Mouse (Mus musculus): ENCODE data around the gene Pigk. TPM values are rescaled to one million over a fixed set of nuclear protein-coding genes. Genes with fewer than 3 reads are reported as not detected.

The Pigk gene
- polyA plus RNA-seq, 1 experiment = 73.2 TPM

- H3K4me3 ChIP-seq (ENCODE audit: insufficient read depth, low read length) = no peak overlapping the region
- no peak overlapping the region for H3K27ac ChIP-seq (ENCODE audit: insufficient read depth, low read length)
- no peaks in the 10 kb centered on the region for H3K4me1 ChIP-seq (ENCODE audit: control insufficient read depth, insufficient read depth, low read length)
- TF ChIP-seq CTCF (IDR thresholded peaks at IDR 0.05; ENCODE audit: borderline replicate concordance, insufficient read depth, low read length) = no peak
- TF ChIP-seq POLR2A (IDR thresholded peaks at IDR 0.05; ENCODE audit: low read depth, low read length) = no peak
Observed at GRCm38 (mm10) chr3:152990787-152991186, 276.9 kb downstream of the Pigk start.

GRCm38 (mm10) chr3:152993608-152994007 lies 279.7 kb downstream of the Pigk start:
- Histone ChIP-seq H3K4me1 (ENCODE audit: control insufficient read depth, insufficient read depth, low read length) (no peaks in the 10 kb centered on the region), H3K27ac (ENCODE audit: insufficient read depth, low read length) (no peak overlapping the region), H3K4me3 (ENCODE audit: insufficient read depth, low read length) (no peak overlapping the region)
- TF ChIP-seq POLR2A (IDR thresholded peaks at IDR 0.05; ENCODE audit: low read depth, low read length) (no peak), CTCF (IDR thresholded peaks at IDR 0.05; ENCODE audit: borderline replicate concordance, insufficient read depth, low read length) (no peak)

- no peak overlapping the region for H3K27ac ChIP-seq (ENCODE audit: insufficient read depth, low read length)
- TF ChIP-seq CTCF (IDR thresholded peaks at IDR 0.05; ENCODE audit: borderline replicate concordance, insufficient read depth, low read length) (no peak), POLR2A (IDR thresholded peaks at IDR 0.05; ENCODE audit: low read depth, low read length) (no peak)
Observed at GRCm38 (mm10) chr3:152998106-152998505, 284.2 kb downstream of the Pigk start.

GRCm38 (mm10) chr3:152998901-152999300 lies 285.0 kb downstream of the Pigk start:
- no peak overlapping the region for H3K27ac ChIP-seq (ENCODE audit: insufficient read depth, low read length)
- no peak overlapping the region for H3K4me3 ChIP-seq (ENCODE audit: insufficient read depth, low read length)
- TF ChIP-seq CTCF (IDR thresholded peaks at IDR 0.05; ENCODE audit: borderline replicate concordance, insufficient read depth, low read length) = no peak
- TF ChIP-seq POLR2A (IDR thresholded peaks at IDR 0.05; ENCODE audit: low read depth, low read length) = no peak
- H3K4me1 ChIP-seq (ENCODE audit: control insufficient read depth, insufficient read depth, low read length) = no peaks in the 10 kb centered on the region

More at GRCm38 (mm10) chr3:152998106-152998505, 284.2 kb downstream of the Pigk start:
- Histone ChIP-seq H3K4me3 (ENCODE audit: insufficient read depth, low read length) (no peak overlapping the region), H3K4me1 (ENCODE audit: control insufficient read depth, insufficient read depth, low read length) (no peaks in the 10 kb centered on the region)

GRCm38 (mm10) chr3:153006893-153007292 lies 293.0 kb downstream of the Pigk start:
- TF ChIP-seq POLR2A (IDR thresholded peaks at IDR 0.05; ENCODE audit: low read depth, low read length) (no peak), CTCF (IDR thresholded peaks at IDR 0.05; ENCODE audit: borderline replicate concordance, insufficient read depth, low read length) (no peak)

GRCm38 (mm10) chr3:153016355-153016754 lies 302.5 kb downstream of the Pigk start:
- Histone ChIP-seq H3K27ac (ENCODE audit: insufficient read depth, low read length) (no peak overlapping the region), H3K4me3 (ENCODE audit: insufficient read depth, low read length) (no peak overlapping the region)
- TF ChIP-seq POLR2A (IDR thresholded peaks at IDR 0.05; ENCODE audit: low read depth, low read length) (no peak), CTCF (IDR thresholded peaks at IDR 0.05; ENCODE audit: borderline replicate concordance, insufficient read depth, low read length) (no peak)

More at GRCm38 (mm10) chr3:153006893-153007292, 293.0 kb downstream of the Pigk start:
- Histone ChIP-seq H3K4me3 (ENCODE audit: insufficient read depth, low read length) (no peak overlapping the region), H3K27ac (ENCODE audit: insufficient read depth, low read length) (no peak overlapping the region), H3K4me1 (ENCODE audit: control insufficient read depth, insufficient read depth, low read length) (no peaks in the 10 kb centered on the region)

GRCm38 (mm10) chr3:153018051-153018450 lies 304.2 kb downstream of the Pigk start:
- no peak overlapping the region for H3K4me3 ChIP-seq (ENCODE audit: insufficient read depth, low read length)
- no peaks in the 10 kb centered on the region for H3K4me1 ChIP-seq (ENCODE audit: control insufficient read depth, insufficient read depth, low read length)
- H3K27ac ChIP-seq (ENCODE audit: insufficient read depth, low read length) = no peak overlapping the region
- TF ChIP-seq CTCF (IDR thresholded peaks at IDR 0.05; ENCODE audit: borderline replicate concordance, insufficient read depth, low read length) = no peak
- no peak for TF ChIP-seq POLR2A (IDR thresholded peaks at IDR 0.05; ENCODE audit: low read depth, low read length)

More at GRCm38 (mm10) chr3:153016355-153016754, 302.5 kb downstream of the Pigk start:
- no peaks in the 10 kb centered on the region for H3K4me1 ChIP-seq (ENCODE audit: control insufficient read depth, insufficient read depth, low read length)

- Histone ChIP-seq H3K4me3 (ENCODE audit: insufficient read depth, low read length) (no peak overlapping the region), H3K4me1 (ENCODE audit: control insufficient read depth, insufficient read depth, low read length) (no peaks in the 10 kb centered on the region), H3K27ac (ENCODE audit: insufficient read depth, low read length) (no peak overlapping the region)
- TF ChIP-seq CTCF (IDR thresholded peaks at IDR 0.05; ENCODE audit: borderline replicate concordance, insufficient read depth, low read length) (no peak), POLR2A (IDR thresholded peaks at IDR 0.05; ENCODE audit: low read depth, low read length) (no peak)
Observed at GRCm38 (mm10) chr3:153024016-153024415, 310.1 kb downstream of the Pigk start.

Other genes with a start within 250 kb of the Pigk start
- 21.8 and 28.3 TPM in 2 replicates for gene Ak5, start 45.7 kb upstream of the Pigk start, polyA plus RNA-seq (2011; ENCODE audit: insufficient read length, low read depth, missing spikeins)